Mouse (Mus musculus) CD4-positive, CD25-positive, alpha-beta regulatory T cell, adult 2 months (primary cell): ENCODE data around the gene Zbtb25.

Experiments
- DNase-seq: peaks from one replicate; pipeline ENCODE4 v3.0.0-alpha.2; 2012; ENCODE audit warnings: low read depth, low spot score

Gene Zbtb25

GRCm38 (mm10) chr12:76369206-76369977 lies at the start of gene Zbtb25:
Gene Zbtb25 (minus strand): TSS chr12:76369602.
- DNase-seq: peak; percentile 92

GRCm38 (mm10) chr12:76418346-76418745 lies 48.9 kb upstream of the Zbtb25 start:
- DNase-seq: no peak

GRCm38 (mm10) chr12:76417433-76417854 lies 48.0 kb upstream of the Zbtb25 start, which contains the start of gene Ppp1r36:
Gene Ppp1r36 (plus strand): TSS chr12:76417538.
- no peak for DNase-seq

DNA sequence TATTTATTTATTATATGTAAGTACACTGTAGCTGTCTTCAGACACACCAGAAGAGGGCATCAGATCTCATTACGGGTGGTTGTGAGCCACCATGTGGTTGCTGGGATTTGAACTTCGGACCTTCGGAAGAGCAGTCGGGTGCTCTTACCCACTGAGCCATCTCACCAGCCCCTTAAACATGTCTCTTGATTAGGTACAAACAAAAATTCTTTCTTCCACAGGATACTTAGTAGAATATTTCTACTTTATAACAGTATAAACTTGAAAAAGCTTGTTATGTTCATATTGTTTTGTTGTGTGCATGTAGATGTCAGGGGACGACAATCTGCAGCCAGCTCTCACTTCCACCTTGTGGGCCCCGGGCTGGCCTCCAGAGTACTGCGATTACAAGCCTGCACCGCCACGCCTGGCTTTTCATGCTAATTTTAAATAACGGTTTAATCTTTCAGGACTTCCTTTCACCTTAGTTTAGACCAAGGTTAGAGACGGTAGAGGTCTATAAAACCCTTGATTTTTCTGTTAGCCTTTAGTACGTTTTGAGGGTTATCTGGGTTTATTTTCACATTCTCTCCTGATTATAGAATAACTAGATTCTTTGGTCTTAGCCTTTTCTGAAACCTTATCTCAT lies 46.1 kb upstream of the Zbtb25 start:
- DNase-seq: no peak

- no peak for DNase-seq
These were observed 39.8 kb upstream of the Zbtb25 start for GRCm38 (mm10) chr12:76409166-76409565.

DNA sequence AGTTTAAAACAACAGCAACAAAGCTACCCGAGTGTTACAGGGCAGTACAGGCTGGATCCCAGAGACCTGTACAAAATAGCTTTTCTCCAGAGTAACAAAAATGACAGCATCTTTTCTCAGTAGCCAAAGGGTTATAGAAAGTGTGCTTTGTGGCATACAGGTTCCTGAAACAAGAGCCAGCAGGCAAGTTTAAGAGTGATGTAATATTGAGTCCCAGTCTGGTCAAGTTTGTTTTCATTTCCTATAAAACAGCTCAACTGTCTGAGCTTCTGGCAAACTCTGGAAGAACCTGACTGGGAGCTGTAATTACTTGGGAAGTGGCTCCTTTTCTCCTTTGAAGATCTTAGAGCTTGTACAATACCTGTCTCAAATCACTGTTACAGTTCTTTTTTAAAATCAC lies 37.8 kb upstream of the Zbtb25 start:
- no peak for DNase-seq

- DNase-seq: peak; percentile 54
These were observed 36.6 kb upstream of the Zbtb25 start for GRCm38 (mm10) chr12:76405971-76406370.

DNA sequence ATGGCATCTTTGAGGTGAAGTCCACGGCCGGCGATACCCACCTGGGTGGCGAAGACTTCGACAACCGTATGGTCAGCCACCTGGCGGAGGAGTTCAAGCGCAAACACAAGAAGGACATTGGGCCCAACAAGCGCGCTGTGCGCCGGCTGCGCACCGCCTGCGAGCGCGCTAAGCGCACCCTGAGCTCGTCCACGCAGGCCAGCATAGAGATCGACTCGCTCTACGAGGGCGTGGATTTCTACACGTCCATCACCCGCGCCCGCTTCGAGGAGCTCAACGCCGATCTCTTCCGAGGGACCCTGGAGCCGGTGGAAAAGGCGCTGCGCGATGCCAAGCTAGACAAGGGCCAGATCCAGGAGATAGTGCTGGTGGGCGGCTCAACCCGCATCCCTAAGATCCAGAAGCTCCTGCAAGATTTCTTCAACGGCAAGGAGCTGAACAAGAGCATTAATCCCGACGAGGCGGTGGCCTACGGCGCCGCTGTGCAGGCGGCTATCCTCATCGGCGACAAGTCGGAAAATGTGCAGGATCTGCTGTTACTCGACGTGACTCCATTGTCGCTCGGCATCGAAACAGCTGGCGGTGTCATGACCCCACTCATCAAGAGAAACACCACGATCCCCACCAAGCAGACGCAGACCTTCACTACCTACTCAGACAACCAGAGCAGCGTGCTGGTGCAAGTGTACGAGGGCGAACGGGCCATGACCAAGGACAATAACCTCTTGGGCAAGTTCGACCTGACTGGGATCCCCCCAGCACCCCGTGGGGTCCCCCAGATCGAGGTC lies 36.0 kb upstream of the Zbtb25 start:
- peak; percentile 56 for DNase-seq

GRCm38 (mm10) chr12:76404836-76405182 lies 35.4 kb upstream of the Zbtb25 start:
- DNase-seq: peak; percentile 35

DNA sequence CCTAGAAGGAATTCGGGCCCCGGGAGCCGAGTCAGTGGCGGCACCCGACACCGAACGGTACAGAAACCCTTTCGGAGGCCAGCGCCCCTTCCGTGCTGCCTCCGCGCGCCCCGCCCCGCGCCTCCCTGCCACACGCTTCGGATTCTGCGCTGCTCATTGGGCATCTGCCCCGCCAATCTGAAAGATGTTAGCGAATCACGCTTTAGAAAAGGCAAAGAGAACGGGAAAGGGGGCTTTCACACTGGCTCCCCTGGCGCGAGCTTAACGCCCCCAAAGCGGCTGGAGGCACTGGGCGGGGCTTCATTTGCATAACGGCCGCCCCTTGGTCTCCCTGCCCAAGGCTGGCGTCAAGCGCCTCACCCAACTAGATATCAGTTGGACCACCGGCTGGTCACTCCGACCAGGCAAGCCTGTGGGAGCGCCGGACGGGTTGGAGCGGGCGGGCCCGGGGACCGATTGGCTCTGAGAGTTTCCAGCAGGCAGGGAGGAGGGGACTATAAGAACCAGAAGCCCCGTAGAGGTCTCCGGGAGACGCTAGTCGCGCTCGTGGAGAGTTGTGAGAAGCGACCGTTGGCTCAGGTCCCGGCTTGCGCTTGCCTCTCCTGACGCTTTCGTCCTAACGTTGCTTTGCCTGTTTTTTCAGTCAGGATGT lies 34.6 kb upstream of the Zbtb25 start, which contains the start of gene Hspa2:
Gene Hspa2, plus strand, starts transcription at position 291 of the 652 bp plus-strand sequence.
- peak; percentile 97 for DNase-seq

- DNase-seq: peak; percentile 93
These were observed 33.8 kb upstream of the Zbtb25 start for GRCm38 (mm10) chr12:76402991-76403885.

- DNase-seq: peak; percentile 60
These were observed 32.3 kb upstream of the Zbtb25 start for GRCm38 (mm10) chr12:76401674-76402073.

- no peak for DNase-seq
These were observed 27.9 kb upstream of the Zbtb25 start for GRCm38 (mm10) chr12:76397281-76397680.

- no peak for DNase-seq
These were observed 23.6 kb upstream of the Zbtb25 start for GRCm38 (mm10) chr12:76392979-76393378.

GRCm38 (mm10) chr12:76391595-76392271 lies 22.3 kb upstream of the Zbtb25 start:
- DNase-seq: no peak

- no peak for DNase-seq
These were observed 19.4 kb upstream of the Zbtb25 start for GRCm38 (mm10) chr12:76388794-76389193.

GRCm38 (mm10) chr12:76385342-76385741 lies 15.9 kb upstream of the Zbtb25 start:
- no peak for DNase-seq

GRCm38 (mm10) chr12:76380151-76380550 lies 10.7 kb upstream of the Zbtb25 start:
- DNase-seq: no peak

DNA sequence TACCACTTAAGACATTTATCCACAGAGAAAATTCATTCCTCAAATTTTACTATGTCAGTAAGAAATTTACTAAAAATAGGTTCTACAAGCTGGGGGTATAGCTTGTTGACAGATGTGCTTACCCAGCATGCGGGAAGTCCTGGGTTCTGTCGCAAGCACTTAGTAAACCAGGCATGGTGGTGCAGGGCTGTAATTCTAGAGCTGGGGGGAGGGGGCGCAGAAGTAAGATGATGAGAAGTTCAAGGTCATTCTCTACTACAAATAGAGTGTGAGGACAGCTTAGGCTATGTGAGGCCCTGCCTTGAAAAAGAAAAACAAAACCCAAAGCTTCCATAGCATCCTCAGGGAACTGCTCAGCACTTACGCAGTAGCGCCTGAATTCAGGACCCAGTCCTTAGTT lies 9.2 kb upstream of the Zbtb25 start:
- no peak for DNase-seq

DNA sequence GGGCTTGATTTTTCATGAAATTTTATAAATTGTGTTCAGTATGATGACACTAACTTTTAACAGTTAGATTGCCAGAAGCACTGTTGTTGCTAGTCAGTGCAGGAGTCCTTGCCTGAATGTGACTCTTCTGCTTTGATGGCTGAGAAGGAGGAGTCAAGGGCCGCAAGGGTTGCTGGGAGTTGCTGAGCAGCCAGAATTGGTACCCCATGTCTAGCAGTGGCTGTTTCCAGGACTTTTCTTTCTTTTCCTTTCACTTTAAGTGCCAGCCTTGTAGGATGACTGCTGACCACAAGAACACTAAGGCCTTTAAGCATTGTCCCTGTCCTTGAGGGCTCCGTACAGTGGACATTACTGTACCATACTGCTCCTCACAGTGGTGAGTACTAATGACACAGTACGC lies 8.3 kb upstream of the Zbtb25 start:
- peak; percentile 49 for DNase-seq
